Mouse (Mus musculus): ENCODE results near the gene Lif. TPM values are rescaled to one million over a fixed set of nuclear protein-coding genes. Genes with fewer than 3 reads are reported as not detected.

The Lif gene
- total RNA-seq, 2 experiments from 2014 or later = 0.24 to 0.45 TPM

DNA sequence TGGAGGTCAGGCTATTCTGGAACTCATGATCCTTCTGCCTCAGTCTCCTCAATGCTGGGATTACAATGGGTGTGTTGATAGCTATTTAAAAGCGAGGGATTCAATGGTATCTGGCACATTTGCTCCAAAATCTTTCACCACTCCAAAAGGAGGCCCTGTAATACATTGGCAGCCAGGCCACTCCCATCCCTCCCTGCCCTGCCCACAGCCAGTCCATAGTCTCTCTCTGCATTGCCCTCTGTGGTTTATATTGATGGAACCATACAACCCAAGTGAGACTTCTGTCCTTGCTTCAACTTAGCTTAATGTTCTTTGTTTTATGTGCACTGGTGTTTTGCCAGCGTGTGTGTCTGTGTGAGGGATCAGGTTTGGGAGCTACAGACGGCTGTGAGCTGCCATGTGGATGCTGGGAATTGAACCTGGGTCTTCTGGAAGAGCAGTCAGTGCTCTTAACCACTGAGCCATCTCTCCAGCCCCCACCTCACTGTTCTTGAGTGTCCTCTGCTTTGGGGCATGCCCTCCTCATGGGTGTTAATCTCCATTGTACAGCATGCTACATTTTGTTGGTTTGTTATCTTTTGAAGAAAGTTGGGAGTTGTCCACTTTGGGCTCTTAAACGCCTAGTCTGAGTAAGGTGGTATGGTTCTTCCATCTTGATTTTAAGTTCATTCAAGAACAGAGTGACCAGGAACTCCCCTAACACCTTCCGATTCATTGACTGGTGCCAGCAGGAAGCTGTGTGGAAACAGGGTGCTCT, 30.6 kb upstream of the Lif start:
- no peak for DNase-seq
- intact Hi-C loops (cut with DNase I; ENCODE audit: low total_unique reads) = no loop called here

GRCm38 (mm10) chr11:4228463-4228862, 28.9 kb upstream of the Lif start:
- DNase-seq = peak; percentile 78
- intact Hi-C loops (cut with DNase I; ENCODE audit: low total_unique reads) = no loop called here

DNA sequence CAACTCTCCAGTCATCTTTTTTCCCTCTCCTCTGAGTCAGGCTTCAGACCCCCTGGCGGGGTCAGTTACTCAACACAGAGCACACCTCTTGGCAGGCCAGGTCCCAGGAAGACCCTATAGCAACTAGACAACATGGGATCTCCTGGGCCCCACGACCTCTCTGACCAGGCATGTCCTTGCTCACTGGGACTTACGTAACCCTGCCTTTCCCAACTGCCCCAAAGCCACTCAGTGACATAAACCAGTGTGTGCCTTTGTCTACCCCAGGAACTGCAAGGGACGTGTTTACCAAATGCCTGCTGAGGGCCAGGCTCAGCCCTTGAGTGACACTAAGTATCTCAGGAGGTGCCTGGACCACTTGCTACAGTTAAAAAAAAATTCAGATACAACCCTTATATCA, 27.5 kb upstream of the Lif start:
- no peak for DNase-seq
- intact Hi-C loops (cut with DNase I; ENCODE audit: low total_unique reads) = no loop called here

- intact Hi-C loops (cut with DNase I; ENCODE audit: low total_unique reads) = no loop called here
- DNase-seq = no peak
These were observed 25.9 kb upstream of the Lif start for GRCm38 (mm10) chr11:4231435-4231834.

- intact Hi-C loops (cut with DNase I; ENCODE audit: low total_unique reads) = no loop called here
- DNase-seq = no peak
These were observed 24.7 kb upstream of the Lif start for GRCm38 (mm10) chr11:4232644-4233043.

DNA sequence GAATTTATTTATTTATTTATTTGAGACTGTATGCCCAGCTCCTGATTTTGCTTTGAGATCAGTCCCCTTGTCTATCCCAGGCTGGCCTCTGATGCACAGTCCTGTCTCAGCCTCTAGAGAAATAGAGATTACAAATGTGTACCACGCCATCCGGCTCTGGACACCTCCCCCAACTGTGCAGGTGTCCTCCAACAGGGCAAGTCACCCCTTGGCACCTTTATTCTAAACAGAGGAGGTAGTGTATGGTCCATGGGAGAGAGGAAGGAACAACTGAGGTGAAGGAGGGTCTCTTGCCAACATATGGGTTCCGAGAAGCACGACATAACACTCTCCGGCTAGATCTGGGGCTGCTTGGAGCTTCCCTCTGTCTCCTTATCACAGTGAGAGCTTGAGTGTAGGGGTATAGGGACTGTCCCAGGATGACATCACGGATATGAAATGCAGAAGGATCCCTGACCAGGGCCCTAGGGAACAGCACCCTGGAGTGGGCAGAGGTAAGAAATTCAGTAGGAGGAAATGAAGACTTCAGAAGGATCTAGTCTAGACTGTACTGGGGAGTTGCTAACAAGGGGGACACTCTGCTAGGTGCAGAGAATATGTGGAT, 22.2 kb upstream of the Lif start:
- intact Hi-C loops (cut with DNase I; ENCODE audit: low total_unique reads) = no loop called here

DNA sequence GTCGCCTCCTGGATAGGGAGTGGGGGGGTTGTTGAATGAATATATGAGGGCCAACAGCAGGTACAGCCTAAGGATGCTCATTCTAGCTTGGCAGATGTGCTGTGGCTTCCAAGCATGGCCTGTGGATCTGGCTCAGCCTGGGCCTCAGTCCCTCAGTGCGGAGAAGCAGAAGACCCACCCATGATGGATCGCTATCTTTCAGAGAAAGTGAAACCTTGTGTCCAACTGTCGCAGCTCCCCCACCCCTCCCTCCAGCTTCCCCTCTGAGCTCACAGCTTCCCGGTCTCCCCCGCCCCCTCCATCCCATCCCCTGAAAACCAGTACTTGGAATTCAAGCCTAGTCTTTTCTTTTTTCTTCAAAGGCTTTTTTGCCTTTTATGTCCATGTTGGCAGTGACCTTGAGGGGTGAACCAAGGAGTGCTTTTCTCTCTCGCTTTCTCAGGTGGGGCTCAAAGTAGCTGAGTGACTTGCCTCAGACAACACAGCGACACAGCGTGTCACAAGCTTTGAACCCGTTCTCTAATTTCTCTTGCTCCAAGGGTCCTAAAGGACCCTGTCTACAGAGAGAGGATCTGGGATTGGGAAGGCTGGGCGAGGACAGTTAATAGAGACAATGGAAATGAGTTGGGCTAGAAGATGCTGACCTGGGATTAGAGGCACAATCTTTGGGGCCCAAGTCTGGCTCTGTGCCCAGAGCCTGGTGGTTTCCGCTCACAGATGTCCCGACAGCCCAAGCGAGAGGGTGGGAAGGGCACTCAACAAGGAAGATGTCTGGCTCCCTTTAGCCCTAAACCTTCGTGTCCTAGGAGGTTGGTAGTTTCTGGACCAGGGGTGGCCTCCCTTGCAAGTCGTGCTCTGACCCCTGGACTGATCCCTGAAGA, 21.5 kb upstream of the Lif start, which contains the start of gene Osm:
TSS of gene Osm (plus strand) at position 756 of the 881 bp plus-strand sequence.
- DNase-seq = no peak
- intact Hi-C loops (cut with DNase I; ENCODE audit: low total_unique reads) = no loop called here

More for the DNA sequence above, 22.2 kb upstream of the Lif start:
- DNase-seq = no peak

- DNase-seq = no peak
- intact Hi-C loops (cut with DNase I; ENCODE audit: low total_unique reads) = no loop called here
These were observed 20.8 kb upstream of the Lif start for GRCm38 (mm10) chr11:4236546-4237067.

DNA sequence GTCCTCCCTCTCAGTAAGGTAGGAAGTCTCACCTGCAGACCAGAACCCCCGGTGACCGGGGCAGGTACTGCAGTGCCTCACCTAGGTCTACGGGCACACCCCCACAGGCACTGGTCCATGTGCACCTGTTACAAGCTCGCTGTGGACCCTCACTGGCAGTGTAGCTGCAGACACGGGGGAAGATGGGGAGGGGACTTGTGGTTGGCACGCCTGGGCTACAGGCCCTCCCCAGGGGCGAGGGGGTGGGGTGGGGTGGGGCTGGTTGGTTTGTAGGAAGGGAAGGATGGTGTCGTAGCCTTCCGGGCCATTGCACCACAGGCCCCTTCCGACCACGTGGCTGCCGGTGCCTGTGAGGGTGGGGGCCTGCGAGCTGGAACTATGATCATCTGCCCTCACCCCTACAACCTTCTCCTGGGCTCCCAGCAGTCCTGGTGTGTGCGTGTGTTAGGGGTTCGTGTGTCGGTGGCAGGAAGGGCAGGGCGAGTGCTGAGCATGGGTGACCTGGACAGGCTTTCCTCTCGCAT, 19.9 kb upstream of the Lif start:
- DNase-seq = no peak
- intact Hi-C loops (cut with DNase I; ENCODE audit: low total_unique reads) = no loop called here

- DNase-seq = no peak
- intact Hi-C loops (cut with DNase I; ENCODE audit: low total_unique reads) = no loop called here
These were observed 19.2 kb upstream of the Lif start for GRCm38 (mm10) chr11:4238167-4238566.

- intact Hi-C loops (cut with DNase I; ENCODE audit: low total_unique reads) = no loop called here
- no peak for DNase-seq
These were observed 17.7 kb upstream of the Lif start for GRCm38 (mm10) chr11:4239691-4240090.

DNA sequence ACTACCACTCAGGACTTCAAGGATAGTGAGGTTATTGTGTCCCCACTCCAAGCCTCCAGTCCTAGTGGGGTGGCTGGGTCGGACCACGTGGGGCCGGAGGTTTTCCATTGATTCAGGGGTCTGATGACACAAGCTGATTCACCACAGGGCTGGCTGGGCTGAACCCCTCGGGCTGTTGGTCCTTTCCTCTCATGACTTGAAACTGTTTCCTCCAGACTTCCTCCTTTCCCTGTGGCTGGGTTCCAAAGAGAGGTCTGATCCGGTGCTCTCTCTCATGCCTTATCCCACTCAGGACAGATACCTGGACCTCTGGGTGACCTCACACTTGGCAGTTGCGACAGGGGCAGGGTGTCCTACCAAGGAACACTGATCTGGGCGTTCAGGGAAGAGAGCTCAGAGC, 17.2 kb upstream of the Lif start:
- DNase-seq = no peak
- intact Hi-C loops (cut with DNase I; ENCODE audit: low total_unique reads) = no loop called here

- intact Hi-C loops (cut with DNase I; ENCODE audit: low total_unique reads) = no loop called here
- no peak for DNase-seq
These were observed 16.2 kb upstream of the Lif start for GRCm38 (mm10) chr11:4241180-4241579.

GRCm38 (mm10) chr11:4246126-4246525, 11.2 kb upstream of the Lif start:
- intact Hi-C loops (cut with DNase I; ENCODE audit: low total_unique reads) = no loop called here
- no peak for DNase-seq

DNA sequence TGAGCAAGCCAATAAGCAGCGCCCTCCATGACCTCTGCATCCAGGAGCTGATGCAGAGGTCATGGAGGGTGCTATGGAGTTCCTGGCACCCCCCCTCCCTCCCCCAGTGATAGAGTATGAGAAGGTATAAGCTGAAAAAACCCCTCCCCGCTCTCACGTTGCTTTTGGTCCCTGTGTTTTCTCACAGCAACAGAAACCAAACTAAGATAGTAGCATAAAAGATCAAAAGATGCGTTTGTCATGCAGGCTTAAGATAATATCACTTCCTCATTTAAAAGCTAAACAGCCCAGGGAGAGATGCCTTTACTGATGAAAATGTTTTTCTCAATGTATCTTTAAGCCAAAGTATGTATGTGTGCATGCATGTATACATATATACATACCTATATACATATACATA, 10.7 kb upstream of the Lif start:
- no peak for DNase-seq
- intact Hi-C loops (cut with DNase I; ENCODE audit: low total_unique reads) = no loop called here

GRCm38 (mm10) chr11:4247201-4247959, 10.0 kb upstream of the Lif start:
- intact Hi-C loops (cut with DNase I; ENCODE audit: low total_unique reads) = no loop called here
- DNase-seq = no peak

- DNase-seq = no peak
- intact Hi-C loops (cut with DNase I; ENCODE audit: low total_unique reads) = no loop called here
These were observed 8.2 kb upstream of the Lif start for GRCm38 (mm10) chr11:4249151-4249550.

DNA sequence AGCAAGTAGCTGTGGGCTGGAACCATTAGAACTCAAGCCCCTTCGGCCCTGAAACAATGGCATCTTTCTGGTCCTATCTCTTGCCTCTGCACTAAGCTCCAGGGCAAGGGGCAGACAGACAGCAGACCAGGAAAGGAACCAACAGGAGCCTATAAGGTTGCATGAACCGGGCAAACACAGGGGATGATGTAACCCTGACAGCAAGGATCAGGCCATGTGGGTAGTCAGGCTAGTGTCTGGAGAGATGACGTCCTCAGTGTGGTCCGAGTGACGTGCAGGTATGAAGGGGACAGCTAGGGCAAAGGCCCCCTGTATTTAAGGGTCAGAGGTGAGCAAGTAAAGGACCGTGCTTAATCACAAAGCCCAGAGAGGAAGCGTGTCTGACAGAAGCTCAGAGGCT, 7.1 kb upstream of the Lif start:
- no peak for DNase-seq
- intact Hi-C loops (cut with DNase I; ENCODE audit: low total_unique reads) = no loop called here

- intact Hi-C loops (cut with DNase I; ENCODE audit: low total_unique reads) = no loop called here
These were observed 6.0 kb upstream of the Lif start for GRCm38 (mm10) chr11:4251376-4251775.

More at GRCm38 (mm10) chr11:4251376-4251775, 6.0 kb upstream of the Lif start:
- DNase-seq = no peak
